Mouse (Mus musculus) small intestine, adult 2 months (tissue): Measurements from ENCODE around the gene Ncoa6.

Experiments used
- CTCF ChIP-seq: fragments of 200-500 bp; IDR thresholded peaks from 2 replicates; pipeline ENCODE4 v1.5.1; 2012; ENCODE audit warnings: low read depth, mild to moderate bottlenecking, control low read depth, inconsistent platforms, low read length, moderate library complexity, mixed read lengths; ENCODE audit not compliant: insufficient replicate concordance, insufficient read length; ENCODE audit errors: extremely low read depth
- POLR2A ChIP-seq: fragments of 200-500 bp; IDR thresholded peaks from 2 replicates; pipeline ENCODE4 v1.6.1; 2012; ENCODE audit warnings: low read depth, mild to moderate bottlenecking, control low read depth, inconsistent platforms, low read length, moderate library complexity

- TF ChIP-seq CTCF (no peak), POLR2A (no peak)
These were observed 69.1 kb downstream of the Ncoa6 start for GRCm38 (mm10) chr2:155404635-155405034.
